Mouse (Mus musculus) embryo, embryonic 11 days (tissue): Measurements from ENCODE around the gene Dok7.

ENCODE experiments used
- DNase-seq: peaks from one replicate; pipeline ENCODE4 v3.0.0-alpha.2; 2015

The Dok7 gene

DNA sequence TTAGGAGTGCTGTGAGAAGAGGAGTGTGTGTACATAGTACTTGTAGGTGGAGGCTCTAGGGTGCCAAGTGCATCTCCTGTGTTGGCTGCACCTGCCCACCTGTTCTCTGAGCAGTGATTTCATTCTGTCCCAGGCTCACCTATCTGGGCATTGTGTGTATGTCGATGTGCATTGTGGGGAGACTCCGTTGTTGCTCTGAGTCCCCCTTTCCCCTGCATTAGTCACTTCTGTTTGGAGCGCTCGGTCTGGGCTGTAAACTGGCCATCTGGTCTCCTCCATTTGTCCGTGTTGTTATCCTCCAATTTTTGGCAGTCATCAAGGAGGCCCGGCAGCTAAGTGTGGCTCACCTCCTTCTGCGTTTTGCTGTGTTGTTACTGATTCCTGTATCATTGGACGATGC, 63.5 kb downstream of the Dok7 start:
- DNase-seq, result no peak

DNA sequence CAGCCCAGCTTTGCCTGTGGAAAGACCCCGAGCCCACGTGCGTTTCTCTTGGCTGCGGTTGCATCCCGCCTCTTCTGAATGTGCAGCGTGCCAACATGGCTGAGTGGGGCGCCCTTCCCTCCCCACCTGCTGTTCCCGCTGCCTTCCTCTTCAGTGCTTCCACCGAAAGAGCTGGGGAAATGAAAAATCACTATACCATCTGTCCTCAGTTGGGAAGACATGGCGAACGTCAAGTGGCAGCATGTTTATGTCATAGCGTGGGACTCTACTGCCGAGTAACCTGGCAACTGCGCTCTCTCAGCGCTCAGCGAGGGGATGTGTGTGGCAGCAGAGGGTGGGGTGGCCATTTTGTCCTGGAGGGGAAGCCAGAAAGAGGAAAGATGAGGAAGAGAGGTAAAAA, 72.6 kb downstream of the Dok7 start:
- DNase-seq, result no peak

DNA sequence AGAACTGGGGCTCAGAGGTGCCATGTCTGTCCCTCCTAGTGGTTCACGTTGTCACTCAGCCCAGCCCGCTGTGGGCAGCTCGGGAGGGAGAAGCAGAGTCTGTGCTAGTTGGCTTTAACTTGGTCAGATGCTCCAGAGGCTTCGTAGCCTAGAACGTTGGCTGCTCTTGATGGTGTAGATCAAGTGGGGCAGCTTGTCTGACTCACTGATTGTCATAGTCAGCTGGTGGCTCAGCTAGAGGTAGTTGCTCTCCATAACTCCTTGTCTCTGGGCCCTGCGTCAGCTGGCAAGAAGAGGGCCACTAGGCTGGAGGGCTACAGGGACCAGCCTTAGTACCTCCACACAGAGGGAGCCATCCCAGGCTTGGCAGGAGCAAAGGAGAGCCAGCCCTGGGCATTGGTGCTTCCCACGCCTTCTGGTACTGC, 73.2 kb downstream of the Dok7 start:
- DNase-seq, result no peak

- DNase-seq, result no peak
These were observed 74.7 kb downstream of the Dok7 start for GRCm38 (mm10) chr5:35131237-35131636.

- DNase-seq, result peak; percentile 90
These were observed 75.2 kb downstream of the Dok7 start for GRCm38 (mm10) chr5:35131773-35132172.

GRCm38 (mm10) chr5:35132278-35132980, 75.9 kb downstream of the Dok7 start:
- DNase-seq, result no peak

GRCm38 (mm10) chr5:35133468-35133867, 76.9 kb downstream of the Dok7 start:
- DNase-seq, result no peak

- DNase-seq, result no peak
These were observed 77.7 kb downstream of the Dok7 start for GRCm38 (mm10) chr5:35134286-35134685.

DNA sequence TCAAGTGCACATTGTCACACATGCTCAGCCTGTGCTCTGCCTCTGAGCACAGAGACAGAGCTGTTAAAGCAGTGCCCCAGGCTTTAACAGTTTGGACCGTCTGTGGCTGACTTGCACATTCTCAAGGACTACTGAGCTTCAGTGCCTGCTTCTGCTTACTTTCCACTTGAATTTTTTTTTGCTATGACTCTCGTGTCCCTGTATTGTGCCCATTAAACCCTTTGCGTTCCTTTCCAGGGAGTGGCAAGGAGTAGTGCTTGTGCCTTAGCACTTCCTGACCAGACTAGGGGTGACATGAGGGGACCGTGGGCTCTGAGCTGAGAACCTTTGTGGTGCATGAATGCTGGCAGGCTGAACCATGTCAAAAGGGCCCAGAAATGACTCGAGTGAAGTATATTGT, 79.3 kb downstream of the Dok7 start:
- no peak for DNase-seq
